Mouse (Mus musculus) T-helper 2 cell (primary cell): ENCODE results near the gene Snapc2.

Experiments used
- in situ Hi-C: fragments of 300-600 bp; cut with MboI, MseI; formaldehyde crosslinking; loops from one replicate; pipeline ENCODE4 v1.15.1; 2025; ENCODE audit warnings: high pct_unique_total_duplicates

Gene Snapc2

DNA sequence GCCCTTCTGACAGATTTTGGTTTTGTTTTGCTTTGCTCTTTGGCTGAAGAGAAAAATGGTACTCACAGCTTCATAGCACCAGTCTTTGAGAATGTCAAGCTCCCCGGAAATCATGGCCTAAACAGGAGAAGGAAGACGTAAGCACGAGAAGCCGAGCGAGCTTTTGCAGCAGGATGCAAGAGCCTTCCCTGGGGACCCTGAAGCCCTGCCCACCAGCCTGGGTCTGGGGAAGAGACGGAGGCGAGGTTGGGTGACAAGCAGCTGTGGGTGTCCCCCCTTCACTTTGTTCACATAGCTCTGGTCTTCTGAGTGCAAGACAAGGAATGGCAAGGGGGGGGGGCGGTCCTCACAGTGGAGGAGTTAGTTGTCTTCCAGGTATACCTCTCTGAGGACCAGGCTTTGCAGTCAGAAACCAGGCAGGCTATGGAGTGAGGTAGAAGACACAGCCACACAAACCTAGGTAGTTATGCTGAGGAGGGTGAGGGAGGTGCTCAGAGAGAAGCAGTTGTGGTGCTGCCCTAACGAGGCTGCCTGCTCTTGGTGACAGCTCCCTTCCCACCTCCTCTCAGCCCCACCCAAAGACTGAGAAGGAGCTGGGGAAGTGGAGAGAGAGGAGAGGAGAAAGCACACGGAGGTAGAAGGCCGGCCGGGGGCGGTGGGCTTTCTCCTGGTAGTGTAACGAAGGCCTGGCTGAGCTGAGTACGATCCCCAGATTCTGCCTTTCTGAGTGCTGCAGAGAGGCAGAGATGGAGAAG is 12.5 kb downstream of the Snapc2 start:
- in situ Hi-C loops, result loop anchor here (10.0 kb wide), 1 partner anchor 61 kb away; no protein-coding TSS in a partner anchor

DNA sequence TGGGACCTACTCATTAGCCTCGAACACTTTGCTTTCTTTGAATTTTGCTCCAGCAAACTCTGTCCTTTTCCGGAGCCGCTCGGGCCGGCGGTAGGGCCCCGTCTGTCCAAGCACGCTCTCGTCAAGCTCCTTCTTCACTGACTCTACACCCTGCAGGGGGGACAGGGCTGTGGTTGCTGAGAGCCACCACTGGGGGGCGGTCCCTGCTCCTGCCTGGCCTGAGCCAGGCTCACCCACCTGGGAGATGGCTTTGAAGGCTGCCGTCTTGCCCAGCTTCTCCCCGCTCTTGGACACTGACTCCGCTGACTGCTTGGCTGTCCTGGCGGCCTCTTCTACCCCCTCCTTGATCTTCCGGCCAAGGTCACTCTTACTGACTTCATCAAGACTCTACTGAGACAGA is 14.7 kb downstream of the Snapc2 start:
- in situ Hi-C loops, result loop anchor here (10.0 kb wide), 1 partner anchor 63 kb away; no protein-coding TSS in a partner anchor

DNA sequence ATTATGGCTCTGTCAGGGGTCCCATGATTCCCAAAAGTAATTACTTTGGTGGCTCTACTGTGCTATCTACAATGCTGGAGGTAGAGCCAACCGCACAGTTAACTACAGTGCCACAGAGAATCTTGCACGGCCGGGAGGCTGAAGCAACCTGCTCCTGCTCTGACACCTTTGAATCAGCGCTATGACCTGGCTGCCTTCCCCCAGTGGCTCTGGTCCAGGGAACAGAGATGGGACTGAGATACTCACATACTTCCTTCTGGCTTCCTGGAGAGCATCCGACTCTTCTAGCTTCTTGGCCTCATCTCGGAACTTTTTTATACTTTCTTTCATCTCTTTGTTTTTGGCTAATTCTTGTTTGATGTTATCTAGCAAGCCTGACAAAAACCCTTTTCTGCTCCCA is 16.7 kb downstream of the Snapc2 start:
- in situ Hi-C loops, result loop anchor here (10.0 kb wide), 1 partner anchor 65 kb away; no protein-coding TSS in a partner anchor

DNA sequence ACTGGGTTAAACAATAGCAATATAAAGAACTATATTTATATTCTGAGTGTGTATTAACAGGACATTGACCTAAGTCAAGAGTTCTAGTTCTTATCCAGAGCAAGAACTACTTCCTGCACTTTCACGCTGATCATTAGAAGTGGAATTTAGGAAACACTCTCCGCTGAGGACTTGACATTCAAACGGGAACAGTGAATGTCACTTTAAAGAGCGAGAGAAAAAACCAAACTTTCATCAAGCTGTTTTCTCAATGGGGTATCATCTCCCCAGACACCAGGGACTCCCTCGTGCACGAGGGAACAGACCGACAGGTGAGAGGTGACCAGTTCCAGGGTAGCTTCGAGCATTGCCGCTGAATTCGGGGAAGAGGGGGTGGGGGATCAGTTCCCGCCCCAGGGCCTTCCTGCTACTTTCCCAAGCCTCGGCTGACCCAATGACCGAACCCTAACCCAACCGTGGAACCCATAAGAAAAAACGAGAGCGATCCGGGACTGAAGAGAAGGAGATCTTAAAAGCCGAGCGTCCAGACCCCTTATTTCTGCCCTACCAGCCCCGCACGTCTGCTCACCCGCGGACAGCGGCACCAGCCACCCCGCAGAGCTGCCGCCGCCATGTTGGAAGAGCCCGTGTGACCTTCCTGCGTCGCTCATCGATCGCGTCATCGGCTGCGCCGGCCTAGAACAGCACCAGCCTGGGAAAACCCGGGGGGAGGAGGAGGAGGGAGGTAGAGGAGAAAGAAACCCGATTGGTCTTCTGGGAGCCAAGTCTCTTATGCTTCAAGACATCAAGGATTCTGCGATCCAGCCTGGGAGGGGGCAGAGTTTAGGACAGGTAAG is 22.6 kb downstream of the Snapc2 start, which contains the start of gene Timm44:
Gene Timm44 (minus strand): TSS at position 639 of the 836 bp plus-strand sequence.
- in situ Hi-C loops, result no loop called here

DNA sequence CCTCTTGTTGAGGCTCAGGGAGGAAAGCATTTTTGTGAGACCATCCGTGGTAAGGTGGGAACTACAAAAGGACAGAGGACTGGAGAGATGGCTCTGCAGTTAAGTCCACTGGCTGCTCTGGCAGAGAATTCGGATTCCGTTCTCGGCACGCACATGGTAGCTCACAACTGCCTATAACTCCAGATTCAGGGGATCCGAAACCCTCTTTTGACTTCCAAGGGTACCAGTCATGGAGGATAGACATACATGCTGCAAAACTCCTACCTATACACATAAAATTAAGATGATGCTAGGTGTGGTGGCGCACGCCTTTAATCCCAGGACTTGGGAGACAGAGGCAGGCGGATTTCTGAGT is 23.2 kb downstream of the Snapc2 start:
- in situ Hi-C loops, result no loop called here

DNA sequence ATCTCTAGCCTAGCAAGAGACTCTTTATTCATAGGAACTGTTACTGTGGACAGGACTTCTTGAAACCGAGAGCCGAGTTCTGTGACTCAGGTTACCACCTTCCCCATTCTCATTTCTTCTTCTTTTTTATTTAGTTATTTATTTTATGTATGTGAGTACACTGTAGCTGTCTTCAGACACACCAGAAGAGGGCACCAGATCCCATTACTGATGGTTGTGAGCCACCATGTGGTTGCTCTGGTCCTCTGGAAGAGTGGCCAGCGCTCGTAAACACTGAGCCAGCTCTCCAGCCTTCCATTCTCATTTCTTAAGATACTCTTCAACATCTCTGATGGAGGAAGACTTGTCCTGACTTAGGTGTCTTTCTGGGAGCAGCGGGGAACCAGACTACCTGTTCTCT is 39.9 kb downstream of the Snapc2 start:
- in situ Hi-C loops, result no loop called here

DNA sequence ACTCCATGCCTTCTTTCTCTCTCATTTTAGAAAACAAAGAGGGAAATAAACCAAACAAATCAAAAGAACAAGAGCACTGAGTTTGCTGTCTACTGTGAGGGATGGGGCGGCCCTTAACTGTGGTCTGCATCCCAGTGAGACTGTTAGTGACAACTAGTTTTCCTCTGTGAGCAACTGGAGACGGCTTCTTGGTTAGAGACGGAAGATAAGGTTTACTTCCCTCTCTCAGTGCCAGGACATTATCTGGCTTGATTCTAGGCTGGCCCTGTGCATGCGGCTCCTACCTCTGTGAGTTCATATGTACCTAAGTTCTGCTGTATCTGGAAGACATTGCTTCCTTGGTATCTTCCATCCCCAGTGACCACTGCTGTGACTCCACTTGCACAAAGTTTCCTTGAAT is 44.9 kb downstream of the Snapc2 start:
- in situ Hi-C loops, result no loop called here

DNA sequence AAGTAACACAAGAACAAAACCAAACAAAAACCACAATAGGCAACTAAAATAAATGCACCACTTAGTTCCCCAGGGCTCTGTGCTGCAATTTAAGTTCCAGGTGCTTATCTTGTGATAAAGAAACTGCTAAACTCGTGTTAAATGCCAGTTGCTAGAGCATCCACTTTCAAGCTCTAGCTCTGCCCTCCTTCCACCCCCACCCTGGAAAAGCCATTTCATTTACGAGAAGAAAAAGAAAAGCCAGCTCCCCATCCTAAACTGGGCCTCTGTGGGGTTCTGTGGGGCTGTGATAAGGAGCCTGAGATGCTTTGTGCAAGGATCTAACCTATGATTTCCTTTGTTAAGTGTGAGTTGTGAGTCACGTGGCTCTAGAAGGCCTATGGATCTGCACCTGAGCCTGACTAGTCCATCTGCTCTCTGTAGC is 51.3 kb downstream of the Snapc2 start:
- in situ Hi-C loops, result no loop called here
